14 mouse cellular contexts compared by ENCODE assay signal in the genomic region with DNA sequence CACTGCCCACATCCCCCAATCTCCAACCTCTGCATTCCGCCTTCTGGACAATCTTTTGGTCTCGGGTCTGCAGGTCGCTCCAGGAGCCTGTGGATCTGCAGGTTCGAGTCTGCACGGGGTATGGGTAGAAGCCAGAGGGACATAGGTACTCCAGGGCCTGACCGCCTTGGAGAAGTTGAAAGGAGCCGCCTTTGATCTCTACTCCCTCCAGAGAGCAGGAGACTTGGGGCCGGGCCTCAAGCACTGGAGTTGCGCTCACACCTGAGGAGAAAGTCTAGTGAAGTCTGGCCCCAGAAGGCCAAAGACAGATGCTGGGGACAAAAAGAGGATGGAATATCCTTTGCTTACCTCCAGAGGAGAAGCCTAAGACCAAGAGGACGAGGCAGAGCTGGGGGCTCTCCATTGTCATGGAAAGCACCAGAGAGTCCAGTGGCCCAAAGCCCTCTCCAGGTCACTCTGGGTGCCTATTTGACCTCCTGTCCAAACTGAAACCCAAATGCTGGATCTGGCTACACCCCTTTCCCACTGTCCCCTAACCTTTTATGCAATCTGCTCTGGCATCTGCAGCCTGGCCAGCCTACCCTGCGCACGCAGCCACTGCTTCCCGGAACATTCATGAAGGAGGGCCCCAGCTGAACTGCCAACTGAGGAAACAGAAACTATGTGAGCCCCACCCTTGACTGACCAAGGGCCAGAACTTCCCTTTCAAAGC. TPM values are rescaled to one million over a fixed set of nuclear protein-coding genes. Genes with fewer than 3 reads are reported as not detected.
A peak's percentile ranks its signal among the peaks of the same experiment; 100 is the strongest.
DNase-seq lines count a peak whose midpoint lies in the region; ATAC-seq and TF ChIP-seq lines count a peak whose summit lies in the region.
"Had no signal": no experiment of that assay in that cellular context is flagged by ENCODE, and none has a peak within 500 bp of the region (broad histone marks: within the 10 kb centered on the region; RNA-seq: fewer than 3 reads in every experiment).

No protein-coding gene starts in this region.

- no peak for TF ChIP-seq EP300 in stomach, postnatal 0 days (optimal IDR thresholded peaks at IDR 0.05)

- no peaks in the 10 kb centered on the region for H3K9me3 ChIP-seq in kidney, embryonic 15.5 days (replicated peaks)
- no peaks in the 10 kb centered on the region for H3K9me3 ChIP-seq in liver, embryonic 12.5 days (replicated peaks)
- H3K9me3 ChIP-seq in stomach, postnatal 0 days (ENCODE audit: control insufficient read depth, low read length): no peaks in the 10 kb centered on the region
- H3K9me3 ChIP-seq: forebrain, embryonic 15.5 days; heart, embryonic 10.5 days; megakaryocyte, embryonic 14.5 days had no signal

- H3K9ac ChIP-seq in kidney, embryonic 15.5 days: no peak overlapping the region
- no peak overlapping the region; the same call in 1 of the 2 replicates for H3K9ac ChIP-seq in liver, embryonic 12.5 days
- no peak overlapping the region for H3K9ac ChIP-seq in stomach, postnatal 0 days (ENCODE audit: low read length)
- H3K9ac ChIP-seq: forebrain, embryonic 15.5 days; hindbrain, embryonic 14.5 days had no signal

- H3K4me1 ChIP-seq in spleen, adult 2 months (ENCODE audit: control insufficient read depth, insufficient read depth, insufficient read length): no peaks in the 10 kb centered on the region
- H3K4me1 ChIP-seq in kidney, embryonic 15.5 days: peaks cover 10% of the 10 kb centered on the region
- peaks cover 4% of the 10 kb centered on the region; the same call in 1 of the 2 replicates for H3K4me1 ChIP-seq in liver, embryonic 12.5 days
- no peaks in the 10 kb centered on the region for H3K4me1 ChIP-seq in stomach, postnatal 0 days (replicated peaks; ENCODE audit: control insufficient read depth, insufficient read depth)
- H3K4me1 ChIP-seq: forebrain, embryonic 15.5 days; heart, embryonic 10.5 days had no signal

- WGBS in spleen, adult 2 months: 77% methylated on average over 13 of the region's 13 CpGs
- WGBS in kidney, embryonic 15.5 days: 59% methylated on average over 13 of the region's 13 CpGs
- 42% methylated on average over 13 of the region's 13 CpGs for WGBS in liver, embryonic 12.5 days (ENCODE audit: insufficient replicate concordance)
- WGBS in stomach, postnatal 0 days: 47% methylated on average over 13 of the region's 13 CpGs

- H3K4me3 ChIP-seq in spleen, adult 2 months (ENCODE audit: extremely low read depth, insufficient read depth, insufficient read length): no peak overlapping the region
- no peak overlapping the region for H3K4me3 ChIP-seq in kidney, embryonic 15.5 days (replicated peaks)
- peak overlapping the region; percentile 34 for H3K4me3 ChIP-seq in liver, embryonic 12.5 days
- no peak overlapping the region for H3K4me3 ChIP-seq in stomach, postnatal 0 days (ENCODE audit: low read depth, low read length)
- H3K4me3 ChIP-seq: forebrain, embryonic 15.5 days; heart, embryonic 10.5 days; megakaryocyte, embryonic 14.5 days had no signal

- no peaks in the 10 kb centered on the region for H3K36me3 ChIP-seq in spleen, adult 2 months (ENCODE audit: control insufficient read depth, insufficient read depth, low read length)
- H3K36me3 ChIP-seq in kidney, embryonic 15.5 days: peaks cover 3% of the 10 kb centered on the region
- peaks cover 12% of the 10 kb centered on the region for H3K36me3 ChIP-seq in liver, embryonic 12.5 days
- H3K36me3 ChIP-seq in stomach, postnatal 0 days (ENCODE audit: control insufficient read depth, insufficient read depth, low read length): no peaks in the 10 kb centered on the region

- H3K4me2 ChIP-seq in kidney, embryonic 15.5 days: 0 out of 2 replicates have a peak overlapping the region, but pooled peaks have one; percentile 4
- peak overlapping the region; percentile 45 for H3K4me2 ChIP-seq in liver, embryonic 12.5 days
- H3K4me2 ChIP-seq in stomach, postnatal 0 days (replicated peaks; ENCODE audit: low read depth): no peak overlapping the region
- H3K4me2 ChIP-seq: forebrain, embryonic 15.5 days; hindbrain, embryonic 14.5 days had no signal

- no peak for TF ChIP-seq POLR2A in spleen, adult 2 months (IDR thresholded peaks at IDR 0.05; ENCODE audit: low read depth, low read length)

- no peak for ATAC-seq in kidney, embryonic 15.5 days (replicated peaks; ENCODE audit: low FRiP score)
- peak; percentile 56 for ATAC-seq in liver, embryonic 12.5 days
- peak; percentile 71 for ATAC-seq in stomach, postnatal 0 days (ENCODE audit: low FRiP score, low TSS enrichment)
- ATAC-seq: forebrain, embryonic 15.5 days had no signal

- peak overlapping the region; percentile 38 for H3K27ac ChIP-seq in spleen, adult 2 months (ENCODE audit: insufficient read depth, low read length)
- peak overlapping the region; percentile 5; the same call in 1 of the 2 replicates for H3K27ac ChIP-seq in kidney, embryonic 15.5 days
- peak overlapping the region; percentile 36 for H3K27ac ChIP-seq in liver, embryonic 12.5 days
- no peak overlapping the region for H3K27ac ChIP-seq in stomach, postnatal 0 days (replicated peaks)
- H3K27ac ChIP-seq: forebrain, embryonic 15.5 days; heart, embryonic 10.5 days; hindbrain, embryonic 14.5 days had no signal

- DNase-seq in spleen, adult 2 months (ENCODE audit: low read depth in 1 of 2, low spot score in 2 of 2): no peak
- DNase-seq in spleen, adult 18-20 months: no peak
- peak; percentile 76 for DNase-seq in stomach, postnatal 0 days (ENCODE audit: low spot score)
- no peak for DNase-seq in T-cell, adult 2 months (ENCODE audit: low spot score)
- no peak for DNase-seq in frontal cortex, adult 2 months (ENCODE audit: extremely low spot score in 1 of 2, low spot score in 1 of 2)
- DNase-seq: embryo, embryonic 11 days; retina, postnatal 1 day had no signal

- no peak for TF ChIP-seq CTCF in spleen, adult 2 months (IDR thresholded peaks at IDR 0.05; ENCODE audit: extremely low read depth, insufficient read depth, insufficient read length, insufficient replicate concordance)
- TF ChIP-seq CTCF in stomach, postnatal 0 days (IDR thresholded peaks at IDR 0.05; ENCODE audit: low read depth): no peak

- no peaks in the 10 kb centered on the region for H3K27me3 ChIP-seq in spleen, adult 2 months (ENCODE audit: control insufficient read depth, insufficient read depth, low read length)
- no peaks in the 10 kb centered on the region for H3K27me3 ChIP-seq in kidney, embryonic 15.5 days
- H3K27me3 ChIP-seq in liver, embryonic 12.5 days (replicated peaks): peaks cover 19% of the 10 kb centered on the region
- H3K27me3 ChIP-seq in stomach, postnatal 0 days (ENCODE audit: control insufficient read depth, insufficient read depth, low read length): no peaks in the 10 kb centered on the region
- H3K27me3 ChIP-seq: forebrain, embryonic 15.5 days had no signal

RNA-seq across cellular contexts. Expression of gene Cfb, which starts 0.5 kb away (rescaled TPM):
- polyA plus RNA-seq in spleen, adult 2 months (2012; rRNA removed): 22.8 and 25.3 TPM in 2 replicates
- polyA plus RNA-seq in kidney, embryonic 15.5 days (2015; fragmentation: Nextera tagmentation; extraction: Ambion mirVana): 12.1 and 13.3 TPM in 2 replicates
- 83.5 and 85.0 TPM in 2 replicates for polyA plus RNA-seq in liver, embryonic 12.5 days (2016; fragmentation: Nextera tagmentation; extraction: Ambion mirVana)
- 20.7 and 23.9 TPM in 2 replicates for polyA plus RNA-seq in stomach, postnatal 0 days (2015; fragmentation: Nextera tagmentation; extraction: Ambion mirVana)
- 0.29 and 0.44 TPM in 2 replicates for polyA plus RNA-seq in frontal cortex, adult 2 months (2012; rRNA removed)

RNA-seq across cellular contexts. Expression of gene Nelfe, which starts 11.7 kb away (rescaled TPM):
- polyA plus RNA-seq in spleen, adult 2 months (2012; rRNA removed): 14.1 and 15.0 TPM in 2 replicates
- polyA plus RNA-seq in kidney, embryonic 15.5 days (2015; fragmentation: Nextera tagmentation; extraction: Ambion mirVana): 101 and 116 TPM in 2 replicates
- 69.3 and 72.0 TPM in 2 replicates for polyA plus RNA-seq in liver, embryonic 12.5 days (2016; fragmentation: Nextera tagmentation; extraction: Ambion mirVana)
- 50.0 and 53.8 TPM in 2 replicates for polyA plus RNA-seq in stomach, postnatal 0 days (2015; fragmentation: Nextera tagmentation; extraction: Ambion mirVana)
- 60.8 and 66.2 TPM in 2 replicates for polyA plus RNA-seq in frontal cortex, adult 2 months (2012; rRNA removed)

RNA-seq across cellular contexts. Expression of gene Skiv2l, which starts 11.8 kb away (rescaled TPM):
- 81.7 and 110 TPM in 2 replicates for polyA plus RNA-seq in spleen, adult 2 months (2012; rRNA removed)
- 48.5 and 53.1 TPM in 2 replicates for polyA plus RNA-seq in kidney, embryonic 15.5 days (2015; fragmentation: Nextera tagmentation; extraction: Ambion mirVana)
- 34.0 and 39.5 TPM in 2 replicates for polyA plus RNA-seq in liver, embryonic 12.5 days (2016; fragmentation: Nextera tagmentation; extraction: Ambion mirVana)
- 22.5 and 23.6 TPM in 2 replicates for polyA plus RNA-seq in stomach, postnatal 0 days (2015; fragmentation: Nextera tagmentation; extraction: Ambion mirVana)
- 72.8 and 77.5 TPM in 2 replicates for polyA plus RNA-seq in frontal cortex, adult 2 months (2012; rRNA removed)

RNA-seq across cellular contexts. Expression of gene Zbtb12, which starts 17.4 kb away (rescaled TPM):
- polyA plus RNA-seq in spleen, adult 2 months (2012; rRNA removed): 12.0 and 13.1 TPM in 2 replicates
- 5.0 TPM in 2 replicates for polyA plus RNA-seq in kidney, embryonic 15.5 days (2015; fragmentation: Nextera tagmentation; extraction: Ambion mirVana)
- 1.8 and 1.9 TPM in 2 replicates for polyA plus RNA-seq in liver, embryonic 12.5 days (2016; fragmentation: Nextera tagmentation; extraction: Ambion mirVana)
- polyA plus RNA-seq in stomach, postnatal 0 days (2015; fragmentation: Nextera tagmentation; extraction: Ambion mirVana): 0.59 and 0.62 TPM in 2 replicates
- 7.5 and 8.8 TPM in 2 replicates for polyA plus RNA-seq in frontal cortex, adult 2 months (2012; rRNA removed)

RNA-seq across cellular contexts. Expression of gene Gm20547, which starts 20.0 kb away (rescaled TPM):
- polyA plus RNA-seq in spleen, adult 2 months (2012; rRNA removed): 0.04 TPM in 1 of 2 replicates, not detected in the other
- polyA plus RNA-seq in kidney, embryonic 15.5 days (2015; fragmentation: Nextera tagmentation; extraction: Ambion mirVana): not detected in 2 replicates
- polyA plus RNA-seq in liver, embryonic 12.5 days (2016; fragmentation: Nextera tagmentation; extraction: Ambion mirVana): not detected in 2 replicates
- polyA plus RNA-seq in stomach, postnatal 0 days (2015; fragmentation: Nextera tagmentation; extraction: Ambion mirVana): not detected in 2 replicates
- 0.08 TPM in 1 of 2 replicates, not detected in the other for polyA plus RNA-seq in frontal cortex, adult 2 months (2012; rRNA removed)
- polyA plus RNA-seq: forebrain, embryonic 15.5 days; heart, embryonic 10.5 days; hindbrain, embryonic 14.5 days; neural tube, embryonic 11.5 days had no signal
